Mouse (Mus musculus) heart, postnatal 25 days (tissue): ENCODE measurements around the gene Ebpl. TPM values are rescaled to one million over a fixed set of nuclear protein-coding genes. Genes with fewer than 3 reads are reported as not detected.
"Not testable (repeated sequence)": the region's sequence is repeated elsewhere in the genome, so short reads cannot be mapped to it uniquely, and the experiment has no call there.

Experiments
- DNase-seq: peaks from one replicate; pipeline ENCODE4 v3.0.0; 2022; ENCODE audit warnings: low spot score
- intact Hi-C: fragments of 180-260 bp; cut with DNase I; formaldehyde crosslinking; loops from one replicate; pipeline ENCODE4 v1.15.1; 2025
- total RNA-seq, 2 experiments: library from RNA; stranded (reverse); gene quantifications; 2 replicates each; pipeline ENCODE4 v1.2.3; 2021

Ebpl gene
- total RNA-seq, 2 experiments from 2014 or later = 1.3 TPM

DNA sequence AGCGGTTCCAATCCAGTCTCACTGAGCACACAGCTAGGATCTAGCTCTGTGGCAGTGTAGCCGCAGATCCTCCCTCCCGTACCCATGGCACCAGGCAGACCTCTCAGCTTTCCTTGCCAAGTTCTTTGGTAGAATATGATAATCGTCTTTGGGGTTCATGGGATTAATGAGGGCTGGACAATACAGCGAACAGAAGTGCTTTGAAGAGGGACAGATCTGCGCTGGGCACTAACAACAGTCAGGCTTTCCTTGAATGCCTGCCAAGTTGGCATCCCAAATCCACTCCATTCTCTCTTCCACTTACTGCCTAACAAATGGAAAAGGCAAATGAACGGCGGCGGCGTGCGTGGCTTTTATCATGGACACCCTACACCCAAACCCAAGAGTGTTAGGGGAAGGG, 29.6 kb downstream of the Ebpl start:
- intact Hi-C loops = loop anchor here (2.0 to 10.0 kb wide), 3 partner anchors 108 to 1124 kb away; partner anchors contain the start of genes Gucy1b2 and Kpna3
- DNase-seq = no peak

DNA sequence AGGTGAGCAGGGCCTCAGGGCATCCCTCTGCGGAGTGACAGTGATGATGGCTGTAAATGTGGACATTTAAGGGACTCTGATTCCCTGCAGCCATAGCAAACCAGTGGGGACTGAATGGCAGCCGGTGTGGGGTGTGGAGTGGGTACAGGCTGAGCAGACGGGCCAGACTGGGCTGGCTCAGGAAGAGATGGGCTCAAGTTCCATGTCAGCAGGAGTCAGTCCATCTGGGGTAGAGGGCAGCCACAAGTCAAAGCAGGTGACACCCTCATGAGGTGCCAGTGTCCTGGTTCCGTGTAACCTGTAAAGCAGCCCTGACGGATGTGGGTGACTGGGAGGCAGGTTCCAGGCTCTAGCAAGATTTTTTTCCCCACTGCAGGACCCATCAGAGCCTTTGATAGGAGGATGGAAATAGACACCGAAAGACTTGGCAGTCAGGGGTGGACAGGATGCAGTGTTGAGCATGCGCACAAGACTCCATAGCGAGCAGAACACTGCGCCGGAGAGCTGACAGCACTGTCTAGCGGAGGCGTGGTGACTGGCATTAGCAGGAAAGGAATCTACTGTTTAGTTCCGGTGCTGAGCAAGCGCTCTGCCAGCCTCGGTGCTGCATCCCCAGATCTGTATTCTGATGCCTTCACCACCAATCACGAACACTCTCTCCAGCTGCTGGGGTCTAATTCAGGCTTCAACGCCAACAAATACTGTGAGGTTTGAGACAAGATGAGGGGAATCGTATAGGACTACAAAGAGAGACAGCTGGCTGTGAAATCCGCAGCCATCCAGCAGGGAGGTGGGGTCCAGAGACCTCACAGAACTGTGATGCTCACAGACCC, 32.4 kb downstream of the Ebpl start:
- DNase-seq = peak; percentile 51
- intact Hi-C loops = no loop called here

GRCm38 (mm10) chr14:61327007-61327406, 33.2 kb downstream of the Ebpl start:
- intact Hi-C loops, DNase-seq: not testable (repeated sequence)

DNA sequence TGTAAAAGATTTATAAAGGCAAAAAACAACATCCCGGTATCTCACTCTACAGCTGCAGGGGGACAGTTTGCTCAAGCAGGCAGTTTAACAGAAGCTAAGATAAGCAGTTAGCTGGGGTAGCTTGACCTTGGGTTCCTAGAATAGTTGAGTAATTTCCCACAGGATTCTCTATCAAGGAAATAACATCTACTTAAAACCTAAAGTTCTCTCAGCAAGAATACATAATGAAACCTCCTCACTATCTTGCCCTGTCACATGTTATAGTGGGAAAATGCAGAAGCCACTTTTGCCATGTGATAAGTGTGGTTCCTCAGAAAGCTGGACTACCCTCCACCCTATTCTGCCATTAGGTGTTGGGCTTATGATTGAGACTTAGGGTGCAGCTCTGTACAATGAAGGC, 37.5 kb downstream of the Ebpl start:
- intact Hi-C loops = no loop called here
- DNase-seq = no peak

GRCm38 (mm10) chr14:61321200-61321599, 39.0 kb downstream of the Ebpl start:
- intact Hi-C loops = no loop called here
- DNase-seq = no peak

DNA sequence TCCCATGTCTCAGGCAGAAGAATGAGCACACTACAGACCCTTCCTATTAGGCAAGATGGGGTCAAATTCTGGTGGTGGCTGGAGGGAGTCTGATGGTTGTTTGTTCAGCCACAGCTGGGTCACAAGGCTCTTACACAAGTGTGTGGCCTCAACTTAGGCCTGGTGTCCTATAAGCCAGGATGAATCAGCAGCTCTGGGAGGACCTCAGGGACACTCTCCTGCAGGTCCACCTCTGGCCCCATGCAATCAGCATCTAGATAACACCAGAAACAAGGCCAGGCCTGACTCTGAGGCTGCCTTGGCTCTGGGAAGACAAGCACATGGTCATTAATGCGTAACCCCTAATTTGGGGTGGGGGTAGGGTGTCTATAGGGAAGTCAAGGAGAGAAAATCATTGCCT, 39.5 kb downstream of the Ebpl start:
- intact Hi-C loops = no loop called here
- no peak for DNase-seq

- intact Hi-C loops = no loop called here
- DNase-seq = no peak
Measured at GRCm38 (mm10) chr14:61316861-61317260, 43.4 kb downstream of the Ebpl start.

DNA sequence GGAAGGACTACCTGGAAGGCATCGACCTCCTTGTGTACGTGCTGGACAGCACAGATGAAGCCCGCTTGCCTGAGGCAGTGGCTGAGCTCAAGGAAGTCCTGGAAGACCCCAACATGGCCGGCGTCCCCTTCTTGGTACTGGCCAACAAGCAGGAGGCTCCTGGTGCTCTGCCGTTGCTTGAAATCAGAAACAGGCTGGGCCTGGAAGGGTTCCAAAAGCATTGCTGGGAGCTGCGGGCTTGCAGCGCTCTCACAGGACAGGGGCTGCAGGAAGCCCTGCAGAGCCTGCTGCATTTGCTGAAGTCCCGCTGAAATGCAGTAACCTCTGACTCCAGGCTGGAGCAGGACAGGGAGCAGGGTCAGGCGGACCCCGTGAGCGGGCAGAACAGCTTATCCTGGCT, 49.3 kb downstream of the Ebpl start:
- DNase-seq = no peak
- intact Hi-C loops = no loop called here

- DNase-seq = no peak
- intact Hi-C loops = no loop called here
Measured at GRCm38 (mm10) chr14:61310036-61310772, 50.0 kb downstream of the Ebpl start.

GRCm38 (mm10) chr14:61309593-61309992, 50.6 kb downstream of the Ebpl start, which contains the start of gene Arl11:
Arl11 (plus strand) TSS chr14:61309753.
- DNase-seq = peak; percentile 6
- intact Hi-C loops = no loop called here

DNA sequence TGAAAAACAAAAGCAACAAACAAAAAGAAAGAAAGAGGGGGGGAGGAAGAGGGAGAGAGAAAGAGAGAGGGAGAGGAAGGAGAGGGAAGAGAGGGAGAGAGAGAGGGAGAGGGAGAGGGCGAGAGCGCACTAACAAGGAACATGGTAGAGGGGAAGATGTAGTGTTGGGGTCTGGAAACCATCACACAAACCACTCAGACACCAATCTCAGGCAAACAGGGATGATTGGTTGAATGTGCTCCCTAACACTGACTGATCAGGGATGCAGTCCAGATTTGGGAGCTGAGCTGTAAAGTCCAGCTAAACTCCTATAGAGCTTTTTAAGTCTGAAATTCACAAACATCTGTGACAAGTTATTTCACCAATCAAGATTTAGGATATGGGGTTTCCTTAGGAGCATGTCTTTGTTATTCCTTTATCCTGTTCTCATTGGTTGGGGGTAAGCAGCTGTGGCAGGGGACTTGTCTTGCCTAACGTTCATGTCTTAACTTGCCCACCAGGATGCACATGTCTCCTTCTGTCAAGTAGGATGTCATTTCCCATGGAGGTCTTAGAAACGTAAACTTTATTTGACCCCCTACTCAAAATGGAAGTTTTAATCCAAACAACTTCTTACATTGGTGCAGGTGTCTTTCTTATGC, 56.1 kb downstream of the Ebpl start:
- DNase-seq = no peak
- intact Hi-C loops = no loop called here

DNA sequence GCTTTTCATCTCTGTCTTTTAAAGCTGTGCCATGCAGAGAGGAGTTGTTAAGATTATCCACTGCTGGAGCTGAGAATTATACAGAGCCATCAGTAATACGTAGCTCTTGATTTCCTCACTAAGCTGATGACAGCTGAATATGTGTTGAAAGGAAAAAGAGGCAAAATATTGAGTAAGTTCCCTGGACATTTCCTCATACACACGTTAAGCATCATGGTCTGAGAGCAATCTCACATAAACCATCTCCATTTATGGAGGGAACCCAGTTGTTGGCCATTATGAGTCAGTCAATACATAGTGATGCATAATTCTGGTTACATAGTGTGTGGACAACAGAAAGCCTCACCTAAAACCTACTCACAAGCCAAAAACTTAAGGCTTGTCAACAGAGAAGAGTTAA, 57.8 kb downstream of the Ebpl start:
- intact Hi-C loops = no loop called here
- no peak for DNase-seq

- intact Hi-C loops = no loop called here
- DNase-seq = no peak
Measured at GRCm38 (mm10) chr14:61301323-61301722, 58.9 kb downstream of the Ebpl start.

GRCm38 (mm10) chr14:61299810-61300209, 60.4 kb downstream of the Ebpl start:
- intact Hi-C loops = loop anchor here (5.0 kb wide), 1 partner anchor 173 kb away; no protein-coding TSS in a partner anchor
- no peak for DNase-seq

- no peak for DNase-seq
Measured at GRCm38 (mm10) chr14:61294738-61295079, 65.5 kb downstream of the Ebpl start.

GRCm38 (mm10) chr14:61293884-61294737, 66.1 kb downstream of the Ebpl start:
- DNase-seq = peak; percentile 24
- intact Hi-C loops = loop anchor here (1.0 kb wide), 2 partner anchors 52 to 495 kb away; no protein-coding TSS in a partner anchor

More at GRCm38 (mm10) chr14:61294738-61295079, 65.5 kb downstream of the Ebpl start:
- intact Hi-C loops = loop anchor here (1.0 to 5.0 kb wide), 3 partner anchors 52 to 495 kb away; no protein-coding TSS in a partner anchor

DNA sequence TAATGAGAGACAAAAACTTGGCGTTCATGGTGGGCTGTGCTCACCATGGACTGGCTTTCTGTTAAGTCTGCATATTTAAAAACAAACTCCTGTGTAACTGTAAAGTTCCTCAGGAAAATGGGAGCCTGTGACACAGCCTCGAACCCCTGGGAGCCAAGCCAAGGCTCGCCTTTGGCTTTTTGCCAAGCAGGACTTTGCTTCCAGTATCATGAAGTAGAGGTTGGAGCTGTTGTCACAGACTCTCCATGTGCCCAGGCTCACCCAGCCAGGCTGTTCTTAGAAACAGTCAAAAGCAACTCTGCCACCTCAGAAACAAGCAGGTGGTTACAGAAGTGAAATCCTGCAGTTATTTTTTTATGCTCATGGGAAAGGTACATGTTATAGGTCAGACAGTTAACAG, 69.6 kb downstream of the Ebpl start:
- DNase-seq = no peak

GRCm38 (mm10) chr14:61288606-61289286, 71.5 kb downstream of the Ebpl start:
- intact Hi-C loops = no loop called here
- DNase-seq = no peak

More for the DNA sequence above, 69.6 kb downstream of the Ebpl start:
- intact Hi-C loops = no loop called here
